Mouse (Mus musculus) liver, embryonic 12.5 days (tissue): ENCODE data around the gene Mcoln2. TPM values are rescaled to one million over a fixed set of nuclear protein-coding genes. Genes with fewer than 3 reads are reported as not detected.
A peak's percentile ranks its signal among the peaks of the same experiment; 100 is the strongest.

Experiments used
- ATAC-seq: fragments of 200-750 bp; cut with Nextera tagmentation; 2 replicates; pipeline ENCODE4 v1.8.0; 2017; ENCODE audit warnings: moderate number of reproducible peaks, mild to moderate bottlenecking, moderate library complexity
- H3K27ac ChIP-seq: fragments of 300-500 bp; sonication (generic); 2 replicates; pipeline ENCODE4 v1.5.1; 2016; ENCODE audit warnings: mild to moderate bottlenecking
- H3K27me3 ChIP-seq: fragments of 300-500 bp; sonication (generic); replicated peaks from 2 replicates; pipeline ENCODE4 v1.6.1; 2016; ENCODE audit warnings: mild to moderate bottlenecking, moderate library complexity
- H3K36me3 ChIP-seq: fragments of 300-500 bp; sonication (generic); 2 replicates; pipeline ENCODE4 v1.6.1; 2016; ENCODE audit warnings: mild to moderate bottlenecking, moderate library complexity
- H3K4me1 ChIP-seq: fragments of 300-500 bp; sonication (generic); 2 replicates; pipeline ENCODE4 v1.6.1; 2016
- H3K4me2 ChIP-seq: fragments of 300-500 bp; sonication (generic); 2 replicates; pipeline ENCODE4 v1.6.1; 2016; ENCODE audit warnings: mild to moderate bottlenecking, moderate library complexity
- H3K4me3 ChIP-seq: fragments of 300-500 bp; sonication (generic); 2 replicates; pipeline ENCODE4 v1.5.1; 2016; ENCODE audit warnings: mild to moderate bottlenecking, moderate library complexity
- H3K9ac ChIP-seq: fragments of 300-500 bp; sonication (generic); 2 replicates; pipeline ENCODE4 v1.6.1; 2016; ENCODE audit warnings: mild to moderate bottlenecking, moderate library complexity
- H3K9me3 ChIP-seq: fragments of 300-500 bp; sonication (generic); replicated peaks from 2 replicates; pipeline ENCODE4 v1.6.1; 2016; ENCODE audit warnings: mild to moderate bottlenecking, moderate library complexity
- WGBS: fragments of 180-500 bp; shearing (Covaris S2); methylation state at CpG from one replicate; pipeline ENCODE4 v1.1.7; 2016; ENCODE audit not compliant: insufficient replicate concordance; 5-methylcytosine and 5-hydroxymethylcytosine counted together
- polyA plus RNA-seq: library from polyadenylated mRNA; unstranded; fragments of >200 nt; fragmentation: Nextera tagmentation; extraction: Ambion mirVana; gene quantifications from 2 replicates; pipeline ENCODE4 v1.2.1, GENCODE M21; 2016

Gene Mcoln2
- polyA plus RNA-seq, 1 experiment from 2014 or later, result 5.4 TPM

DNA sequence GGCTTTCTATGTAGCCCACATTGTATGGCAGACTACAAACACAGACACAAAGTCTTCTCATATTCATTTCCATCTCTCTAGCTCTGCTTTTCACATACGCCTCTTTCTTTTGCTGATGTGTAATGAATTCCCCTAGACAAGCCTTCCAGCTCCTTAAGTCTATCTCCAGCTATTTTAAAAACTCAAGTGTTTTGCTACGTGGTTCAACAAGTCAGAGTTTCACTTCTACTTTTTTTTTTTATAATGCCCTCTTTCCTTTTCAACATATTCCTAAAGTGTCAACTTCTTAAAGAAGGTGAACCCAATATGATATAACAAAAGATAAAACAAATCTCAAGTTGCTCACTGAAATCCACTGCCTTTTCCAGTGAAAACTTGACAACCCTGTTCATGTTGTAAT, 62.3 kb downstream of the Mcoln2 start:
- no peak for ATAC-seq
- Histone ChIP-seq H3K9me3 (no peaks in the 10 kb centered on the region), H3K4me3 (no peak overlapping the region), H3K4me2 (no peak overlapping the region), H3K27ac (no peak overlapping the region), H3K4me1 (no peaks in the 10 kb centered on the region), H3K9ac (no peak overlapping the region), H3K36me3 (no peaks in the 10 kb centered on the region), H3K27me3 (no peaks in the 10 kb centered on the region)
- 53% methylated on average over 2 of the region's 2 CpGs for WGBS

DNA sequence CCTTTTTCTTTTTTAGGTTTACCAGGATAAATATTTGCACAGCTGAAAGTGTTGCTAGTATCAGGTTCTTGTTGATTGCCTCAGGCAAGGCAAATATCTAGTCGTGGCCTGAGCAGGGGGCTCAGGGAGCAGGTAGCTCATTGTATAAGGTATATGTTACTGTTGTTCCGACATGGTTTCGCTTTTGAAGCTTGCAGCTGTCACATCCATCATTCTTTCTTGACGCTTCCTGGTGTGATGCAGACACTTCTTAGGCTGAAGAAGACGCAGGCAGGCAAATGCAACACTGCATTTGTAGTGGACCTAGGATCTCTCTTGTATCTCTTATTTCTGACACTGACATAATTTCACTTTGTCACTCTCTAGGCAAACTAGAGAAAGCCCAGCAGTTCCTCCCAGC, 63.7 kb downstream of the Mcoln2 start:
- Histone ChIP-seq H3K9me3 (no peaks in the 10 kb centered on the region), H3K36me3 (no peaks in the 10 kb centered on the region), H3K4me1 (no peaks in the 10 kb centered on the region), H3K27ac (no peak overlapping the region), H3K27me3 (peaks cover 4% of the 10 kb centered on the region; the same call in 1 of the 2 replicates), H3K4me2 (peak overlapping the region; percentile 19), H3K9ac (no peak overlapping the region), H3K4me3 (no peak overlapping the region)
- 52% methylated on average over 5 of the region's 5 CpGs for WGBS
- ATAC-seq, result no peak

DNA sequence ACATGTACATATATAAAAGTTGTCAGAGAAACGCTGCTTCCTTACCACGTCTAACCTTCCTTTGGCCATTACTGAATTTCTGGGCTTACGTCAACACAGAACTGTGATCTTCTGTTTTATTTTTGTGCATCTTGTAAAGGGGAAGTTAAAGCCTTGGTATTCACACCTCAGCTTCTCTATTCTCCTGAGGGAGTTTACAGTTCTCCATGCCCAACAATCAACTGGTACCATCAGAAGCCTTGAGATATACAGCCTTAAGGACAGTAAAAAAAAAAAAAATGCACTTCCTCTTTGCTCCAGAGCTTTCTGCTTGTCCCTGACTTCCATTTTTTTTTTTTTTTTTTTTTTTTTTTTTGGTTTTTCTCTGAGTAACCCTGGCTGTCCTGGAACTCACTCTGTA, 66.9 kb downstream of the Mcoln2 start:
- Histone ChIP-seq H3K4me2 (no peak overlapping the region), H3K27me3 (peaks cover 31% of the 10 kb centered on the region), H3K36me3 (no peaks in the 10 kb centered on the region), H3K4me3 (no peak overlapping the region), H3K27ac (no peak overlapping the region), H3K9me3 (no peaks in the 10 kb centered on the region), H3K4me1 (no peaks in the 10 kb centered on the region), H3K9ac (no peak overlapping the region)
- ATAC-seq, result no peak
- 73% methylated on average over 3 of the region's 3 CpGs for WGBS

DNA sequence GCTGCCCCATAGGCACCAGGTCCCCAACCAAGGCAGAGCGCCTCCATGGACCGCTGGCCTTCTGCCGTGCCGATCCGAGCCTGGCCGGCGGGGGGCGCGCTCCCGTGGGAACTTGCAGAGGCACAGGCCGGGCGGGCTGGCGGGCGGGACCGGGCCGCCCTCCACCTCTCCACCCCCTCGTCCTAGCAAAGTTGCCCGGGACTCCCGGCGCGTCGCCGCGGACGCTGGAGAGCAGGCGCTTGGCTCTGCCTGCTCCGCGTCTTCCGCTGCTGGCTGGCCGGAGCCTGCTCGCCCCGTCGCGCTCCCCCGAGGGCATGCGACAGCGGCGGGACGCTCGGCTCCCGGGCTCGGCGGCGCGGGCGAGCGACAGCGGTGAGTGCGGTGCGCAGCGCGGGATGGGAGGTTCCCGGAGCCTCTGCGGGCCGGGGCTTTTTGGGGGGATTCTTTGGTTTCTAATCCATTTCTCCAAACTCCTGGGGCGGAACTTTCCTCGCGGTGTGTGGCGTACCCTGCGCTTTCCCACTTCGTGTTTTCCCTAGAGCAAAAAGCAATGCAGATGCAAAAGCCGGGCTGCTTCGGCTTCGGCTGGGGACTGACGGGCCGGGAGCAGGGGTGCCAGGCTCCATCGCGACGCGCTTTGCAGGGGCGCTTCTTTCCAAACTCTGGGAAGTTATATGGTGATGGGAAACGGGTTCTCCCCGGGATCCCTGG, 71.3 kb downstream of the Mcoln2 start, which contains the start of gene Lpar3:
Lpar3 (plus strand) TSS at position 188 of the 711 bp plus-strand sequence.
- H3K27ac ChIP-seq, result no peak within 1 kb of the TSS
- H3K4me2 ChIP-seq, result peak within 1 kb of the TSS; percentile 64
- no peaks in the 10 kb centered on the region for H3K4me1 ChIP-seq
- ATAC-seq, result peak; percentile 54
- H3K9ac ChIP-seq, result no peak within 1 kb of the TSS
- no peaks in the 10 kb centered on the region for H3K36me3 ChIP-seq
- WGBS, result 1% methylated on average over 72 of the region's 73 CpGs
- no peaks in the 10 kb centered on the region for H3K9me3 ChIP-seq
- H3K4me3 ChIP-seq, result peak within 1 kb of the TSS; percentile 40
- peaks cover 64% of the 10 kb centered on the region for H3K27me3 ChIP-seq

DNA sequence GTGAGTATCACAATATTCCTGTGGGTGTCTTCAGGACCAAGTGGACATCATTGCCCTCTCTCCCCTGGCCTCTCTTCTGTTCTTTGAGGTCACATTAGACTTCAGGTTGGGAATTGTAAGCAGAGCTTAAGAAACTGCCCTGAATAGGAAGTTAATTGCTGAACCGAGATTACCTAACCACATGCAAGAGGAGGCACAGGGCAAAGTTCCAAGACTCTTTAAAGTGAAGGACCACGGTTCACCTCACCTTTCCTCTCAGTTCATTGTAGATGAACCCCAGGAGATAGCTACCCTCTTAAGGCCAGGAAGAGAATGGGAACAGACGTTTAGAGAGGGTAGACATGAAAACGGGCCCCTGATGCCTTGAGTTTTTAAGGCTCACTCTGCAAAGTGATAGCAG, 74.6 kb downstream of the Mcoln2 start:
- no peaks in the 10 kb centered on the region for H3K36me3 ChIP-seq
- no peaks in the 10 kb centered on the region for H3K4me1 ChIP-seq
- no peak for ATAC-seq
- H3K9me3 ChIP-seq, result no peaks in the 10 kb centered on the region
- H3K4me2 ChIP-seq, result no peak overlapping the region
- H3K27me3 ChIP-seq, result peaks cover 62% of the 10 kb centered on the region
- no peak overlapping the region for H3K9ac ChIP-seq
- WGBS, result 48% methylated on average over 4 of the region's 4 CpGs
- no peak overlapping the region for H3K27ac ChIP-seq
- no peak overlapping the region for H3K4me3 ChIP-seq

DNA sequence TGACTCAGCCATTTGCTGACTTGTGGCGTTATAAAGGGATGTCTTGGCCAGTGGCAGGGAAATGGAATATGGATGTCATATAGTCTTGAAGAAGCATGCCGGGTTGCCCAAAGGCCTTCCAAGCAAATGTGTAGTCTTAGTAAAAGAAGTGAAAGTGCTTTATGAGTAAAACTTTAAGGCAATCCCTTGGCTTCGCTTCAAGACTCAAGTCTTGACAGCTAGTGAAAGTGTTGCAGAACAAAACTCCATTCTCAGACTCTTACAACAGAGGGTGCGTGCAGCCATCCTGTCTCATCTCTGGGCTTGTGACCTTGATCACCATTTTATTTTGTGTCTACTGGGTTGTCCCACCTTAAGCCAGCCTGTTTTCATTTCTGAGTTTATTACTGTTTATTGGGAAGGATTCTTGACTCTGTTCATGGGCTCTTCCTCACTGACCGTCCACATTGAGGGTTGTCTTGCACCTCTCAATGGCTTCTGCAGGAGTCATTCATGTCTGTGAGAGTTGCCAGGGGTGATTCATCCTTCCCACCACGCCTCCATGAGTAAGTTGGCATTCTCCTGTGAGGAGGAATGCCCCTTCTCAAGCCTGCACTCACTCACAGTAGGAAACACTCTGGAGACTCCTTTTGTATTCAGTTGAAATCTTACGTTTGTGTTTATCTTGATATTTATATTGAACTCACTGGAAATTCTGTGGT, 75.6 kb downstream of the Mcoln2 start:
- Histone ChIP-seq H3K27ac (no peak overlapping the region), H3K27me3 (peaks cover 52% of the 10 kb centered on the region), H3K9me3 (no peaks in the 10 kb centered on the region), H3K36me3 (no peaks in the 10 kb centered on the region), H3K4me1 (no peaks in the 10 kb centered on the region), H3K4me3 (no peak overlapping the region), H3K9ac (no peak overlapping the region), H3K4me2 (no peak overlapping the region)
- 61% methylated on average over 7 of the region's 7 CpGs for WGBS
- ATAC-seq, result no peak

DNA sequence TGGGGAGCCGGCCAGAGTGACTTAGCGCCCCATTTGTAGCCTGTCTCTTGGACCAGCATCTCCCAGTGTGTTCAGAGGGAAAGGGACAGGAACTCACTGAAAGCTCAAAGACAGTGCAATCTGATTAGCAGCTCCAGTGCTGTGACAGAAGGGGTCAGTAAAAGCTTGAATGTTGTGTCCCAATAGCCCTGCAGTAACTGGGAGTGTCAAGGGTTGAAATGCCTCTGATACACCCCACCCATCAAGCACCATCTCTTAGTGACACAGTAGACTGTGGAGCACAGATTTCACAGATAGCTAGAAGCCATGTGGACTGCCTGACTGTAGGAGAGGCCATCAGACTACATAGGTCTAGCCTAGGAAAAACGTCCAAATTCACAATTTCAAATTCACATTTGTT, 77.8 kb downstream of the Mcoln2 start:
- Histone ChIP-seq H3K4me3 (no peak overlapping the region), H3K4me2 (no peak overlapping the region), H3K36me3 (no peaks in the 10 kb centered on the region), H3K9me3 (no peaks in the 10 kb centered on the region), H3K4me1 (no peaks in the 10 kb centered on the region), H3K27ac (no peak overlapping the region), H3K27me3 (peaks cover 31% of the 10 kb centered on the region), H3K9ac (no peak overlapping the region)
- WGBS, result 37% methylated on average over 3 of the region's 3 CpGs
- ATAC-seq, result no peak

DNA sequence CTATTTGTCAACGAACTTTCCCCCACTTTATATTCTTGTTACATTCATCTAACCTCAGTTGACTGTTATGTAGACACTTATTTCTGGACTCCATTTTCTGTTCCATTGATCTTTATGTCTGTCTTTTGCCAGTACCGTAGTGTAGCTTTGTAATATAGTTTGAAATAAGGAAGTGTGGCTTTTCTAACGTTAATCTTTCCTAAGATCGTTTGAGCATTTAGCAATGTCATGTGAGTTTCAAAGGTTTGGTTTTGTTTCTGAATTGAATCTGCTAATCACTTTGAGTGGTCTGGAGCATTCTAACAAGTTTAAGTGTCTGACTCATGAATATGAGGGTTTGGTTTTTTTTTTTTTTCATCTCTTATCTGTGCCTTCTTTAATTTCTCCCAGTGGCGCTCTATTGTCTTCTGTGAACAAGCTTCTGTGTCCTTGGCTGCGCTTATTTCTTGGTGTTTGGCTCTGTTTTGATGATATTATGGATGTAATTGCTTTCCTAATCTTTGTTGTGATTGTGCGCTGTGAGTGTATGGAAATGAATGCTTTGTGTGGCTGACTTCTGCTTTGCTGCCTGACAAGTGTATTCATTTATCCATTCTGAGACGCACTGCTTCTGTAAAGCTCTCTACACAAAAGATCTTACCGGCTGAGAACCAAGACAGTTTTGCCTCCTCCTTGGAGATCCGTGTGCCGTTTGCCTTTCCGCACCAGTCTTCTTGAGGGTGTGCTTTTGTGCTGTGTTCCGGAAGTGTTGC, 79.1 kb downstream of the Mcoln2 start:
- no peak overlapping the region for H3K4me3 ChIP-seq
- WGBS, result 76% methylated on average over 13 of the region's 13 CpGs
- H3K9ac ChIP-seq, result no peak overlapping the region
- H3K4me2 ChIP-seq, result no peak overlapping the region
- H3K27ac ChIP-seq, result no peak overlapping the region
- H3K9me3 ChIP-seq, result no peaks in the 10 kb centered on the region
- no peak for ATAC-seq
- no peaks in the 10 kb centered on the region for H3K36me3 ChIP-seq
- H3K4me1 ChIP-seq, result no peaks in the 10 kb centered on the region
- H3K27me3 ChIP-seq, result peaks cover 19% of the 10 kb centered on the region; the same call in 1 of the 2 replicates

DNA sequence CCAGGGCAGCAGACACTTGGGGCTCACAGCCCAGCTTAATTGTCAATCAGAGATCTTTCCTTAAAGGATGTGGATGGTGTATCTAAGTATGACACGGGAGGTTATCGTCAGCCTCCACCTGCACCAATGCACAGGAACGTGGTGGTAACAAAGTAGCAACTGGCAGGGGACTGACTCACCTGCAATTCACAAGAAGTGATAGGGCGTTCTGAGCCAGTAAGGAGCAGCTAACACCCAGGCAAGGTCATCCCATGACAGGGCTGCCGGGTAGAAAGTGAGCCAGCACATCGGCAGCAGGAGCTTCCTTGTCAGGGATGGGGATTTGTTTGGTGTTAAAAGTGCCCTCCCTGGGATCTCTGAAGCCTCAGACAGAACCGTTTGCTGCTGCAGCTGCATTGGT, 83.1 kb downstream of the Mcoln2 start:
- Histone ChIP-seq H3K4me3 (no peak overlapping the region), H3K9me3 (no peaks in the 10 kb centered on the region), H3K36me3 (no peaks in the 10 kb centered on the region), H3K4me2 (no peak overlapping the region), H3K27ac (no peak overlapping the region), H3K27me3 (no peaks in the 10 kb centered on the region), H3K9ac (no peak overlapping the region), H3K4me1 (no peaks in the 10 kb centered on the region)
- WGBS, result 44% methylated on average over 7 of the region's 7 CpGs
- ATAC-seq, result no peak

DNA sequence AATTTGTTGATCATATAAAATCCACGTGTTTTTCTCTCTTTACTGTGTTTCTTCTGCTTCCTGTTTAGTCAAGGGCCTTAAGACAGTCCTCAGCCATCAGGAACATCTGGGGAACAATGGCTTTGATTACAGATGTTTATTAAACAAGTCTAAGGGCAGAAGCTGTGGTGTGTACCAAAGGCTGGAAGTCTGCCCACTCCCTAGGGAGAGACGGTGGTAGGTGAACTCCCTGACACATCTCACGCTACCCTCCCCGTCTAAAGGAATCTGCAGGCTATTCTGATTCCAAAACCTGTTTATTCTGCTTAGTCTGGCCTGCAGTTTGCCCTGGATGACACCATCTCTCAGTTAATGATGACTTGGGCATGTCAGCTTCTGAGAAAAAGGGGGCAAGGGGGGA, 84.1 kb downstream of the Mcoln2 start:
- no peak overlapping the region for H3K4me2 ChIP-seq
- H3K27ac ChIP-seq, result no peak overlapping the region
- H3K27me3 ChIP-seq, result no peaks in the 10 kb centered on the region
- H3K4me3 ChIP-seq, result no peak overlapping the region
- 60% methylated on average over 4 of the region's 4 CpGs for WGBS
- no peaks in the 10 kb centered on the region for H3K9me3 ChIP-seq
- H3K9ac ChIP-seq, result no peak overlapping the region
- no peak for ATAC-seq
- H3K4me1 ChIP-seq, result no peaks in the 10 kb centered on the region
- H3K36me3 ChIP-seq, result no peaks in the 10 kb centered on the region

DNA sequence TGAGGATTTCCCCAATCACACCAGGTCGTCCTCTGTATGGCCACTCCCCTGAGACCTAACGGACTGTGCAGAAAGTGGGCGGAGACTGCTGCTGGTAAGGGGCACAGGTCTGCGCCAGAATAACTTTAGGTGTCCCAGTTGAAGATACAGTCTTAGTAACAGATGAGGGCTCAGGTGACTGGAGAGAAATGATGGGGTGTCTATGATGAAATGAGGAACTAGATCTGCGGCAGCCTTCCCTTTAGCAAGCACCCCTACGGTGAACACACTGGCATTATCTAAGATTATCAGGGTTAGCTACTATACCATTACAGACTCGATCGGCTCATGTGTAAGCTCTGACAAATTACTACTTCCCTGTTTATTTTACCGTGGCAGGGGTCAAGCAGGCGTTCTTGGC, 84.9 kb downstream of the Mcoln2 start:
- no peaks in the 10 kb centered on the region for H3K9me3 ChIP-seq
- H3K27ac ChIP-seq, result no peak overlapping the region
- WGBS, result 47% methylated on average over 10 of the region's 10 CpGs
- H3K36me3 ChIP-seq, result no peaks in the 10 kb centered on the region
- no peaks in the 10 kb centered on the region for H3K27me3 ChIP-seq
- no peak overlapping the region for H3K9ac ChIP-seq
- no peak for ATAC-seq
- no peak overlapping the region for H3K4me3 ChIP-seq
- no peak overlapping the region for H3K4me2 ChIP-seq
- H3K4me1 ChIP-seq, result no peaks in the 10 kb centered on the region

DNA sequence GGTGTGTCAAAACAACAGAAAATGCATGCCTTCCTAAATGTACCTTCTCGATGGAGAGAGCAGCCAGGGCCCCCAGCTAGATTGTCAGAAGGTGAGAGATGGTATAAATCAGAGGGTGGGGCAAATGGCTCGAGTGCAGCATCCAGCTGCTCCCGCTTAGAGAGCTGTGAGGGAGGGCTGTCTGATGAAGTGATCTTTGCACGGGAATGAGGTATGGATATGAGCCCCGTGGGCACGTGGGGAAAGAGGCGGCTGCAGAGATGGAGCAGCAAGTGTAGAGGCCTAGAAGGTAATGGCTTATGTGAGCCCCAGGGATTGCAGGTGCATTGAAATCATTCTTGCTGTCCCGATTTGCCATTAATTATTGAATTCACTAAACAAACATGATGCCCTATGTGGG, 86.6 kb downstream of the Mcoln2 start:
- no peak for ATAC-seq

More for the DNA sequence above, 86.6 kb downstream of the Mcoln2 start:
- no peak overlapping the region for H3K27ac ChIP-seq
- no peak overlapping the region for H3K4me3 ChIP-seq
- H3K9me3 ChIP-seq, result no peaks in the 10 kb centered on the region
- H3K36me3 ChIP-seq, result no peaks in the 10 kb centered on the region
- H3K4me1 ChIP-seq, result no peaks in the 10 kb centered on the region
- no peak overlapping the region for H3K9ac ChIP-seq
- no peaks in the 10 kb centered on the region for H3K27me3 ChIP-seq
- no peak overlapping the region for H3K4me2 ChIP-seq
- 51% methylated on average over 8 of the region's 8 CpGs for WGBS
